Mouse (Mus musculus): ENCODE results near the gene Fam110a.

- TF ChIP-seq POLR2A (IDR thresholded peaks at IDR 0.05; ENCODE audit: low read depth, low read length), result no peak
- TF ChIP-seq CTCF (IDR thresholded peaks at IDR 0.05; ENCODE audit: extremely low read depth, insufficient read depth, insufficient read length, insufficient replicate concordance), result no peak
Measured at GRCm38 (mm10) chr2:152009061-152009779, 29.2 kb upstream of the Fam110a start.
